Mouse (Mus musculus): ENCODE data around the gene Cct4. TPM values are rescaled to one million over a fixed set of nuclear protein-coding genes. Genes with fewer than 3 reads are reported as not detected.

Gene Cct4
- total and polyA plus RNA-seq, 3 experiments, result 482 to 874 (median 569) TPM

GRCm38 (mm10) chr11:22987357-22987756 is 3.0 kb upstream of the Cct4 start:
- Histone ChIP-seq H3K4me2 (ENCODE audit: insufficient read depth, low read depth, poor library complexity, severe bottlenecking) (no peak overlapping the region), H3K27ac (ENCODE audit: insufficient read depth, low read depth) (no peak overlapping the region), H3K9me3 (replicated peaks; ENCODE audit: low read length) (no peaks in the 10 kb centered on the region), H3K79me2 (replicated peaks; ENCODE audit: control insufficient read depth, extremely low read depth, insufficient read depth, poor library complexity, severe bottlenecking) (peaks cover 20% of the 10 kb centered on the region), H3K4me3 (replicated peaks in 1 of 3; ENCODE audit: low read depth in 2 of 3, low read length in 2 of 3, poor library complexity in 1 of 3) (no peak overlapping the region), H3K9ac (ENCODE audit: insufficient read depth, low read depth) (no peak overlapping the region), H3K36me3 (replicated peaks in 1 of 2; ENCODE audit: control insufficient read depth in 1 of 2, insufficient read depth in 1 of 2, low read length in 1 of 2) (peaks cover 0 to 8% of the 10 kb centered on the region in 2 experiments), H3K4me1 (ENCODE audit: control insufficient read depth in 1 of 2, insufficient read depth in 2 of 2) (peaks cover 0 to 31% of the 10 kb centered on the region in 2 experiments; a peak in 2 of 4 replicates), H3K27me3 (replicated peaks) (no peaks in the 10 kb centered on the region)
- in situ Hi-C loops (cut with MboI; ENCODE audit: low pct_ligation_motif_present, low pct_unique_long_range_greater_than_20kb, low sequenced_read_pairs), result no loop called here
- TF ChIP-seq HCFC1 (IDR thresholded peaks at IDR 0.05; ENCODE audit: low read depth, low read length), result peak; percentile 48; the same call in 1 of the 2 replicates
- 0 out of 2 replicates have a peak, but pooled peaks have one; percentile 10 for TF ChIP-seq MAFK (IDR thresholded peaks at IDR 0.05; ENCODE audit: insufficient replicate concordance, low read length)
- no peak for TF ChIP-seq MAX (IDR thresholded peaks at IDR 0.05; ENCODE audit: low read length)
- no peak for TF ChIP-seq TCF12 (IDR thresholded peaks at IDR 0.05; ENCODE audit: low read depth, low read length)
- no peak for TF ChIP-seq ETS1 (conservative IDR thresholded peaks at IDR 0.05; ENCODE audit: low read depth, low read length)
- no peak for TF ChIP-seq PAX5 (IDR thresholded peaks at IDR 0.05; ENCODE audit: low read length)
- no peak for TF ChIP-seq POLR2AphosphoS2 (IDR thresholded peaks at IDR 0.05; ENCODE audit: low read depth, low read length)
- no peak for TF ChIP-seq JUN (IDR thresholded peaks at IDR 0.05; ENCODE audit: insufficient read depth, low read depth, low read length)
- 0 out of 2 replicates have a peak, but pooled peaks have one; percentile 10 for TF ChIP-seq ELF1 (IDR thresholded peaks at IDR 0.05; ENCODE audit: low read depth, low read length)
- TF ChIP-seq E2F4 (IDR thresholded peaks at IDR 0.05; ENCODE audit: insufficient replicate concordance, low read depth, low read length), result 0 out of 2 replicates have a peak, but pooled peaks have one; percentile 56
- no peak for TF ChIP-seq JUND (conservative IDR thresholded peaks at IDR 0.05; ENCODE audit: low read depth, low read length)
- TF ChIP-seq CHD2 (IDR thresholded peaks at IDR 0.05; ENCODE audit: low read length), result no peak
- TF ChIP-seq ZNF384 (IDR thresholded peaks at IDR 0.05; ENCODE audit: low read depth, low read length), result 0 out of 2 replicates have a peak, but pooled peaks have one; percentile 31
- TF ChIP-seq ZKSCAN1 (IDR thresholded peaks at IDR 0.05; ENCODE audit: borderline replicate concordance, low read depth, low read length), result no peak
- no peak for TF ChIP-seq NRF1 (IDR thresholded peaks at IDR 0.05; ENCODE audit: low read depth, low read length)
- no peak for TF ChIP-seq EP300 (IDR thresholded peaks at IDR 0.05; ENCODE audit: low read length)
- TF ChIP-seq RCOR1 (conservative IDR thresholded peaks at IDR 0.05; ENCODE audit: low read depth, low read length), result no peak
- TF ChIP-seq IRF4 (IDR thresholded peaks at IDR 0.05; ENCODE audit: low read depth, low read length), result no peak
- no peak for TF ChIP-seq ZMIZ1 (IDR thresholded peaks at IDR 0.05; ENCODE audit: low read depth, low read length)
- no peak for TF ChIP-seq TBP (conservative IDR thresholded peaks at IDR 0.05; ENCODE audit: low read depth, low read length)
- TF ChIP-seq MYC (IDR thresholded peaks at IDR 0.05; ENCODE audit: low read depth, low read length), result no peak
- TF ChIP-seq USF1 (IDR thresholded peaks at IDR 0.05; ENCODE audit: low read depth, low read length), result no peak
- TF ChIP-seq CHD1 (IDR thresholded peaks at IDR 0.05; ENCODE audit: low read depth, low read length), result no peak
- TF ChIP-seq KAT2A (IDR thresholded peaks at IDR 0.05; ENCODE audit: insufficient replicate concordance, low read length), result no peak
- TF ChIP-seq SIN3A (IDR thresholded peaks at IDR 0.05; ENCODE audit: low read length), result peak; percentile 75
- no peak for TF ChIP-seq USF2 (conservative IDR thresholded peaks at IDR 0.05; ENCODE audit: low read depth, low read length)
- no peak for TF ChIP-seq POLR2A (IDR thresholded peaks at IDR 0.05; ENCODE audit: low read depth, low read length)
- peak; percentile 74 to 94 for TF ChIP-seq CTCF (conservative IDR thresholded peaks at IDR 0.05 in 1 of 2, IDR thresholded peaks at IDR 0.05 in 1 of 2; ENCODE audit: low read depth in 2 of 2, low read length in 2 of 2)
- TF ChIP-seq RAD21 (IDR thresholded peaks at IDR 0.05; ENCODE audit: low read depth, low read length), result peak; percentile 98
- TF ChIP-seq NELFE (IDR thresholded peaks at IDR 0.05; ENCODE audit: low read depth, low read length), result no peak
- no peak for TF ChIP-seq MEF2A (IDR thresholded peaks at IDR 0.05; ENCODE audit: borderline replicate concordance, low read depth, low read length)
- peak; percentile 81 for TF ChIP-seq SMC3 (IDR thresholded peaks at IDR 0.05; ENCODE audit: low read depth, low read length)
- no peak for TF ChIP-seq UBTF (IDR thresholded peaks at IDR 0.05; ENCODE audit: low read depth, low read length)
- TF ChIP-seq BHLHE40 (IDR thresholded peaks at IDR 0.05; ENCODE audit: low read depth, low read length), result no peak
- peak; percentile 46 for TF ChIP-seq ZC3H11A (IDR thresholded peaks at IDR 0.05; ENCODE audit: low read depth, low read length)
- TF ChIP-seq GABPA (IDR thresholded peaks at IDR 0.05; ENCODE audit: insufficient replicate concordance, low read depth, low read length), result no peak
- no peak for TF ChIP-seq MXI1 (IDR thresholded peaks at IDR 0.05; ENCODE audit: low read depth, low read length)
- peak; percentile 55; the same call in 1 of the 2 replicates for TF ChIP-seq MAZ (IDR thresholded peaks at IDR 0.05; ENCODE audit: low read depth, low read length)
- peak; percentile 77 for DNase-seq (ENCODE audit: extremely low read depth)
- dilution Hi-C loops (cut with MboI; ENCODE audit: extremely low pct_ligation_motif_present, extremely low pct_unique_long_range_greater_than_20kb, low sequenced_read_pairs), result no loop called here
